Mouse (Mus musculus) intestine, postnatal 0 days (tissue): Measurements from ENCODE around the gene Cd3g. TPM values are rescaled to one million over a fixed set of nuclear protein-coding genes. Genes with fewer than 3 reads are reported as not detected.
A peak's percentile ranks its signal among the peaks of the same experiment; 100 is the strongest.

Experiments used
- ATAC-seq: fragments of 200-750 bp; cut with Nextera tagmentation; 2 replicates; pipeline ENCODE4 v1.8.0; 2017; ENCODE audit warnings: mild to moderate bottlenecking, moderate TSS enrichment, moderate library complexity
- H3K27ac ChIP-seq: fragments of 300-500 bp; sonication (generic); 2 replicates; pipeline ENCODE4 v1.5.1; 2014; ENCODE audit warnings: mild to moderate bottlenecking, low read depth, low read length, moderate library complexity
- H3K27me3 ChIP-seq: fragments of 300-500 bp; sonication (generic); replicated peaks from 2 replicates; pipeline ENCODE4 v1.6.1; 2014; ENCODE audit warnings: low read length, mixed read lengths; ENCODE audit not compliant: control insufficient read depth, insufficient read depth
- H3K36me3 ChIP-seq: fragments of 300-500 bp; sonication (generic); 2 replicates; pipeline ENCODE4 v1.6.1; 2014; ENCODE audit warnings: mild to moderate bottlenecking, moderate library complexity; ENCODE audit not compliant: control insufficient read depth, insufficient read depth
- H3K4me1 ChIP-seq: fragments of 300-500 bp; sonication (generic); replicated peaks from 2 replicates; pipeline ENCODE4 v1.6.1; 2014; ENCODE audit warnings: antibody characterized with exemption, low read length, mixed read lengths; ENCODE audit not compliant: control insufficient read depth, insufficient read depth
- H3K4me2 ChIP-seq: fragments of 300-500 bp; sonication (generic); replicated peaks from 2 replicates; pipeline ENCODE4 v1.6.1; 2014; ENCODE audit warnings: low read depth, mild to moderate bottlenecking, moderate library complexity
- H3K4me3 ChIP-seq: fragments of 300-500 bp; sonication (generic); 2 replicates; pipeline ENCODE4 v1.5.1; 2014; ENCODE audit warnings: low read depth, low read length
- H3K9ac ChIP-seq: fragments of 300-500 bp; sonication (generic); 2 replicates; pipeline ENCODE4 v1.6.1; 2014; ENCODE audit warnings: mild to moderate bottlenecking, low read depth, low read length
- H3K9me3 ChIP-seq: fragments of 300-500 bp; sonication (generic); 2 replicates; pipeline ENCODE4 v1.6.1; 2016; ENCODE audit warnings: mixed run types; ENCODE audit not compliant: control insufficient read depth
- CTCF ChIP-seq: sonication (generic); IDR thresholded peaks from 2 replicates; pipeline ENCODE4 v1.5.1; 2016; ENCODE audit warnings: low read depth, mild to moderate bottlenecking, control low read depth, antibody characterized with exemption, moderate library complexity
- WGBS: fragments of 180-500 bp; shearing (Covaris S2); extraction: QIAGEN DNeasy Blood & Tissue Kit; methylation state at CpG from one replicate; pipeline ENCODE4 v1.1.7; 2014; 5-methylcytosine and 5-hydroxymethylcytosine counted together
- polyA plus RNA-seq: library from polyadenylated mRNA; unstranded; fragments of >200 nt; fragmentation: Nextera tagmentation; extraction: Ambion mirVana; gene quantifications from 2 replicates; pipeline ENCODE4 v1.2.1, GENCODE M21; 2015

Cd3g gene
- polyA plus RNA-seq: 0.61 and 0.78 TPM in 2 replicates

DNA sequence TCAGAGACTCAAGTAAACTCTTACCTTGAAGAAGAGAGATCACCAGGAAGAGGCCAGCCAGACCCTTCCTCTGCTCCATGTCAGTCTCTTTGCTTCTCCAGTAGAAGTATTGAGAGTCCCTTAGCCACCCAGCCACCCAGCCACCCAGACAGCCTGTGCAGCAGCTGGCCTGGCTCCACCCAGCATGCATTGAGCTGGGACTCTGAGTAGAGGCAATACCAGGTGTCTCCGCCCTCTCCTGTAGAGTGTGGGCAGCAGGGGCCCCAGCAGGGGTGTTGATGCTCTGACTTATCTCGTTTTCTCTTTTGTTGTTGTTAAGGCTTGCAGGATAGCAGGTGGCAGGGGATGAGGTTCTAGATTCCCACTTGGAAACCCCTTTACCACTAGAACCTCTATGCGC lies at the start of gene Cd3g:
TSS of gene Cd3g (minus strand) at position 190 of the 400 bp plus-strand sequence.
- no peaks in the 10 kb centered on the region for H3K36me3 ChIP-seq
- H3K27me3 ChIP-seq: peaks cover 2% of the 10 kb centered on the region; the same call in 1 of the 2 replicates
- no peak within 1 kb of the TSS for H3K4me3 ChIP-seq
- no peak for TF ChIP-seq CTCF
- no peak within 1 kb of the TSS for H3K9ac ChIP-seq
- no peak within 1 kb of the TSS for H3K27ac ChIP-seq
- WGBS: 45% methylated on average over 3 of the region's 3 CpGs
- no peak for ATAC-seq
- H3K4me2 ChIP-seq: no peak within 1 kb of the TSS
- no peaks in the 10 kb centered on the region for H3K9me3 ChIP-seq
- H3K4me1 ChIP-seq: no peaks in the 10 kb centered on the region

DNA sequence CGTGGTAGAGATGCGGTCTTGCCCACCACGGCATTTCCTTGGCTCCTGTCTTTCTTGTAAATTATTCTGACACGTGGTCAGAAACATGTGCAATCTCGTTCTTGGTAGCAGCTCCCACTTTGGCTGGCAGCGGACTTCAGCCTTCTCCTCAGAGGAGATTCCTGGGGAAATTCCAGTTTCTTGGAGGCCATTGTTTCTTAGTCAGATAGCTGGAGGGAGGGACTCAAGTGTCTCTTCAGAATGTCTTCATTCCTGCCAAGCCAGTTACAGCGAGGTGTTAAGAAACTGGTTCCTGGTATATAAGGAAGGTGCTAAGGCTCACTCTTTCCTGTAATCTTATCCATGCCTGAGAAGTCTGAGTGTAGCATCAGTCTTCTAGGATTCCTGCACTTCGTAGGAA lies 47.1 kb upstream of the Cd3g start:
- Histone ChIP-seq H3K4me2 (no peak overlapping the region), H3K36me3 (no peaks in the 10 kb centered on the region), H3K27ac (no peak overlapping the region), H3K9ac (no peak overlapping the region), H3K9me3 (no peaks in the 10 kb centered on the region), H3K4me1 (no peaks in the 10 kb centered on the region), H3K27me3 (0 out of 2 replicates have a peak, but pooled peaks cover 4% of the 10 kb centered on the region), H3K4me3 (no peak overlapping the region)
- 61% methylated on average over 8 of the region's 8 CpGs for WGBS
- TF ChIP-seq CTCF: no peak
- ATAC-seq: no peak

DNA sequence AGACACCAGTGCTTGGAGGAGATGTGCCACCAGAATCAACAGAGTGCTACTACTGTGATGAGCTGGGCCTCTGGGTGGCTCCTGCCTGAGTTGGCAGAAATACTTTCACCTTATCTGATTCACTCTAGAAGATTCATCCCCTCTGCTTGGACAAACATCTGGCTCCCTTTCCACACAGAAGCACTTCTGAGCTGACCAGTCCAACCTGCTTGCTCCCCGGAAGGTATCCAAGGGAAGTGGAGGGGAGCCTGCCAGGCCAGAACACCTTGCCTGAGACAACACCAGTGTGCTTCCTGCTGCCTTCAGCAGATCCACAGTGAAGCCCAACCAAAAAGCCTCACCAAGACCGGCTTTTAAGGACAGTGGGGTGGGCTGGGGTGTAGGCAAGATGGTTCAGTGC lies 44.0 kb upstream of the Cd3g start:
- TF ChIP-seq CTCF: no peak
- Histone ChIP-seq H3K4me3 (no peak overlapping the region), H3K9ac (no peak overlapping the region), H3K27me3 (0 out of 2 replicates have a peak, but pooled peaks cover 4% of the 10 kb centered on the region), H3K9me3 (no peaks in the 10 kb centered on the region), H3K4me1 (no peaks in the 10 kb centered on the region), H3K36me3 (no peaks in the 10 kb centered on the region), H3K4me2 (no peak overlapping the region), H3K27ac (no peak overlapping the region)
- ATAC-seq: no peak
- 81% methylated on average over 2 of the region's 2 CpGs for WGBS

DNA sequence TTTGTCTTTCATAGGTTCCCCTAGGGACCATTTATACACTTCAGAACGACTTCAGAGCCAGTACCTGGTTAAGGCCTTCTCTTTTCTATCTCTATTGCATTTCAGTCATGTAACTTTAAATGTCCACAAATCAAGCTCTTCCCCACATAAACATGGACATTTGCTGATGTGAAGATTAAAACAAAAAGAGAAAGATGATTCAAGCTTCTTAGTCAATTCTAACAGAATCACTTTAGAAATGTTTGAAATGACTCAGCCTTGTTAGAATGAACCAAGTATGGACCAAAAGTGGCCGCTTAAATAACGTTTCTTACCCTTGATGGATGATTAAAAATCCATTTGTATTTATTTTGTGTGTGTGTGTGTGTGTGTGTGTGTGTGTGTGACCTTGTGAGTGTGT lies 43.4 kb upstream of the Cd3g start:
- H3K4me3 ChIP-seq: no peak overlapping the region
- no peaks in the 10 kb centered on the region for H3K4me1 ChIP-seq
- H3K9ac ChIP-seq: no peak overlapping the region
- no peaks in the 10 kb centered on the region for H3K36me3 ChIP-seq
- TF ChIP-seq CTCF: no peak
- ATAC-seq: no peak
- 0 out of 2 replicates have a peak, but pooled peaks cover 4% of the 10 kb centered on the region for H3K27me3 ChIP-seq
- H3K27ac ChIP-seq: no peak overlapping the region
- no peak overlapping the region for H3K4me2 ChIP-seq
- no peaks in the 10 kb centered on the region for H3K9me3 ChIP-seq
- 60% methylated on average over 3 of the region's 3 CpGs for WGBS

DNA sequence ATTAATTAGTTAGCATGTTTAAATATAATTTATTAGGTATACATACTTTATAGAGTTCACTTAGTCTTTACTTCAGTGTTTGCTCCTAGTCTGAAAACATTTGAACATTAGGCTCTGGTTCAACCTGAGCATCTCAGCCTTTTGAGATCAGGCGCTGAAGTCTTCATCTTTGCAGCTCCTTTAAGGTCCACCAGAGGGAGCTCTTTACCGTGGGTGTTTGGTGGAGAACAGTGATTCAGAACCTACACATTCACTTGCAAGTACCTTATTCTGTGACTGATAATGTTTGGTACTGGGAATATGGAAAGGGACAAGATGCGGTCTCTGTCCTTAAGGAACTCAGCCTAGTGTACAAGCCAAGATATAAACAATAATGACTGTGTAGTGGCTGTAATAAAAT lies 42.6 kb upstream of the Cd3g start:
- no peak for ATAC-seq
- Histone ChIP-seq H3K9me3 (no peaks in the 10 kb centered on the region), H3K9ac (no peak overlapping the region), H3K4me2 (no peak overlapping the region), H3K36me3 (no peaks in the 10 kb centered on the region), H3K4me1 (no peaks in the 10 kb centered on the region), H3K27me3 (0 out of 2 replicates have a peak, but pooled peaks cover 4% of the 10 kb centered on the region), H3K27ac (no peak overlapping the region), H3K4me3 (no peak overlapping the region)
- 18% methylated on average over 3 of the region's 3 CpGs for WGBS
- TF ChIP-seq CTCF: peak; percentile 93

DNA sequence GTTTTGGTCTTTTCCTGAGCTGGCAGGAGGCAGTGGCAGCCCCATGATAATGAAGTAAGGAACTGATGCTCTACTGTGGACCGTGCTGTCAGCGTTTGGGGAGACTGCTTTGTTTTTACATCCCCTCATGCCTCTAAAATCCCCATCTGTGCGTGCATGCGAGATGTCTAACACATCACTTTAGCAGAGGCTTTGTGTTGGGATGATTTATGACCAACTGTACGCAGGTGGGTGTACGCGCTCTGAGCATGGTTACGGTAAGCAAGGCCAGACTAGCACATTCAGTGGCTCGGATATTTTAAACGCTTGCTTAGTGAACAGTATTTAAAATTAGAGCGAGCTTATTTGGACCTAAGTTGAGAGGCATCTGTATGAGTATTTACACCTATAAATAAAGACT lies 37.8 kb upstream of the Cd3g start:
- Histone ChIP-seq H3K36me3 (no peaks in the 10 kb centered on the region), H3K9ac (no peak overlapping the region), H3K27me3 (no peaks in the 10 kb centered on the region), H3K4me2 (no peak overlapping the region), H3K4me3 (no peak overlapping the region), H3K4me1 (no peaks in the 10 kb centered on the region), H3K9me3 (no peaks in the 10 kb centered on the region), H3K27ac (no peak overlapping the region)
- no peak for TF ChIP-seq CTCF
- no peak for ATAC-seq
- whole genome bisulfite sequencing: 79% methylated on average over 11 of the region's 11 CpGs

DNA sequence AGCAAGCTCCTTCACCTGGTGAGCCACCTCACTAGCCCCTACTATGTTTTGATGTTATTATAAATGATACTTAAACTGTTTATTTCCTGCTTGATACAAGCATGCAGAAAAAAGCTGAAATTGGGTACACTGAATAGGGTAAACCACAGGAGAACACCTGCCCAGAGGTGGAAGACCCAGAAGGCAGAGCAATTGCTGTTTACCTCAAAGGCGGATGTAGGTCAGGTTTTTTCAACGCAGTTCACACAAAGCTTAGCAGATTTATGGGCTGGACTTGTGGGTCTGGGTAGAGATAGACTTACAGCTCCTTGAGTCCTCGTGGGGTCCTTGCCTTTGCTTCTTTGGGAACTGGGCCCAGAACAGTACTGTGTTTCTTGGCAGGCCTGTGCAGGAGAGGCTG lies 35.6 kb upstream of the Cd3g start:
- Histone ChIP-seq H3K4me1 (no peaks in the 10 kb centered on the region), H3K4me2 (no peak overlapping the region), H3K36me3 (no peaks in the 10 kb centered on the region), H3K4me3 (no peak overlapping the region), H3K9me3 (no peaks in the 10 kb centered on the region), H3K27ac (no peak overlapping the region), H3K9ac (no peak overlapping the region), H3K27me3 (no peaks in the 10 kb centered on the region)
- no peak for TF ChIP-seq CTCF
- ATAC-seq: no peak
- WGBS: 66% methylated on average over 3 of the region's 3 CpGs
